Mouse (Mus musculus) ES-E14 (cell line): Measurements from ENCODE around the gene Tm2d1. TPM values are rescaled to one million over a fixed set of nuclear protein-coding genes. Genes with fewer than 3 reads are reported as not detected.
A peak's percentile ranks its signal among the peaks of the same experiment; 100 is the strongest.

ENCODE experiments used
- DNase-seq: peaks from one replicate; pipeline ENCODE4 v3.0.0-alpha.2; 2013; ENCODE audit warnings: low read depth, low spot score
- H3K27ac ChIP-seq: 2 replicates; pipeline ENCODE4 v1.5.1; 2012; ENCODE audit warnings: low read depth, mild to moderate bottlenecking, low read length, moderate library complexity, mixed read lengths; ENCODE audit not compliant: poor library complexity, insufficient read depth, severe bottlenecking
- H3K36me3 ChIP-seq: 2 replicates; pipeline ENCODE4 v1.6.1; 2012; ENCODE audit warnings: mild to moderate bottlenecking, low read length, moderate library complexity, mixed read lengths; ENCODE audit not compliant: control insufficient read depth, poor library complexity, insufficient read depth, severe bottlenecking
- H3K4me1 ChIP-seq, 2 experiments: fragments of 150-350 bp in 1 of 2; sonication (generic) in 1 of 2; 2 replicates each; pipeline ENCODE4 v1.6.1; 2012; ENCODE audit warnings: low read length in 2 of 2, mild to moderate bottlenecking in 1 of 2, mixed read lengths in 1 of 2; ENCODE audit not compliant: control insufficient read depth in 2 of 2, insufficient read depth in 2 of 2, poor library complexity in 1 of 2
- H3K4me3 ChIP-seq, 2 experiments: fragments of 150-350 bp in 1 of 2; sonication (generic) in 1 of 2; 2 replicates each; pipeline ENCODE4 v1.5.1; 2012; ENCODE audit warnings: low read length in 2 of 2, low read depth in 1 of 2, mild to moderate bottlenecking in 1 of 2, mixed read lengths in 1 of 2; ENCODE audit not compliant: insufficient read depth in 1 of 2, poor library complexity in 1 of 2, severe bottlenecking in 1 of 2
- H3K9ac ChIP-seq: 2 replicates; pipeline ENCODE4 v1.6.1; 2012; ENCODE audit warnings: low read depth, mild to moderate bottlenecking, low read length, mixed read lengths; ENCODE audit not compliant: poor library complexity, insufficient read depth, severe bottlenecking
- H3K9me3 ChIP-seq: fragments of 150-350 bp; sonication (generic); 2 replicates; pipeline ENCODE4 v1.6.1; 2012; ENCODE audit warnings: low read depth, mild to moderate bottlenecking, low read length; ENCODE audit not compliant: control insufficient read depth, insufficient read depth
- CHD2 ChIP-seq: IDR thresholded peaks from 2 replicates; pipeline ENCODE4 v1.6.1; 2014; ENCODE audit warnings: mild to moderate bottlenecking, low read depth, low read length, inconsistent platforms
- HCFC1 ChIP-seq: IDR thresholded peaks from 2 replicates; pipeline ENCODE4 v1.6.1; 2012; ENCODE audit warnings: low read length, inconsistent platforms, borderline replicate concordance; ENCODE audit not compliant: insufficient read depth
- MAFK ChIP-seq: IDR thresholded peaks from 2 replicates; pipeline ENCODE4 v1.6.1; 2014; ENCODE audit warnings: mild to moderate bottlenecking, low read depth, low read length, inconsistent platforms; ENCODE audit not compliant: insufficient read depth
- ZC3H11A ChIP-seq: IDR thresholded peaks from 2 replicates; pipeline ENCODE4 v1.6.1; 2012; ENCODE audit warnings: low read depth, mild to moderate bottlenecking, inconsistent platforms, low read length, borderline replicate concordance
- ZNF384 ChIP-seq: IDR thresholded peaks from 2 replicates; pipeline ENCODE4 v1.6.1; 2012; ENCODE audit warnings: low read depth, low read length, inconsistent platforms
- in situ Hi-C, 2 experiments: fragments of 600-800 bp; cut with MboI; formaldehyde crosslinking; loops; one replicate each; pipeline ENCODE4 v1.15.1; 2025; ENCODE audit warnings: low sequenced_read_pairs in 2 of 2, inconsistent platforms in 1 of 2; ENCODE audit not compliant: unreplicated experiment in 2 of 2
- total RNA-seq: library from RNA; depleted of rRNA; stranded (reverse); fragments of 300-350 nt; gene quantifications from 2 replicates; pipeline ENCODE4 v1.2.3, GENCODE M21; 2012

Gene Tm2d1
- total RNA-seq, 1 experiment: 19.1 TPM

- DNase-seq: no peak
These were observed 20.4 kb upstream of the Tm2d1 start for GRCm38 (mm10) chr4:98403492-98403891.

GRCm38 (mm10) chr4:98401584-98401962 is 18.5 kb upstream of the Tm2d1 start:
- H3K4me3 ChIP-seq: no peak overlapping the region
- H3K9ac ChIP-seq: no peak overlapping the region
- no peak for TF ChIP-seq ZNF384
- TF ChIP-seq CHD2: no peak
- TF ChIP-seq MAFK: no peak
- TF ChIP-seq HCFC1: no peak
- no peak for TF ChIP-seq ZC3H11A
- no peaks in the 10 kb centered on the region for H3K9me3 ChIP-seq
- no peaks in the 10 kb centered on the region for H3K36me3 ChIP-seq
- no peak for DNase-seq
- in situ Hi-C loops: no loop called here
- no peak overlapping the region for H3K27ac ChIP-seq
- H3K4me1 ChIP-seq: no peaks in the 10 kb centered on the region

More at GRCm38 (mm10) chr4:98403492-98403891, 20.4 kb upstream of the Tm2d1 start:
- Histone ChIP-seq H3K27ac (no peak overlapping the region), H3K4me3 (no peak overlapping the region), H3K36me3 (no peaks in the 10 kb centered on the region), H3K9me3 (no peaks in the 10 kb centered on the region), H3K4me1 (no peaks in the 10 kb centered on the region), H3K9ac (no peak overlapping the region)
- in situ Hi-C loops: no loop called here
- no peak for TF ChIP-seq CHD2

- H3K36me3 ChIP-seq: no peaks in the 10 kb centered on the region
- no peak for TF ChIP-seq HCFC1
- TF ChIP-seq MAFK: no peak
- no peak for TF ChIP-seq ZC3H11A
- no peak for TF ChIP-seq CHD2
- no peak for TF ChIP-seq ZNF384
- H3K9ac ChIP-seq: no peak overlapping the region
- in situ Hi-C loops: no loop called here
- DNase-seq: no peak
- no peak overlapping the region for H3K4me3 ChIP-seq
- H3K27ac ChIP-seq: no peak overlapping the region
- H3K4me1 ChIP-seq: no peaks in the 10 kb centered on the region
- no peaks in the 10 kb centered on the region for H3K9me3 ChIP-seq
These were observed 17.9 kb upstream of the Tm2d1 start for GRCm38 (mm10) chr4:98400926-98401583.

GRCm38 (mm10) chr4:98395690-98396437 is 12.8 kb upstream of the Tm2d1 start, which contains the start of gene Patj:
TSS of gene Patj (plus strand) at chr4:98395785.
- Histone ChIP-seq H3K36me3 (no peaks in the 10 kb centered on the region), H3K27ac (peak within 1 kb of the TSS; percentile 45; the same call in 1 of the 2 replicates), H3K4me1 (no peaks in the 10 kb centered on the region), H3K9ac (peak within 1 kb of the TSS; percentile 86), H3K4me3 (peak within 1 kb of the TSS; percentile 58 to 85), H3K9me3 (no peaks in the 10 kb centered on the region)
- in situ Hi-C loops: no loop called here
- peak; percentile 60 for DNase-seq
- TF ChIP-seq ZNF384 (no peak), CHD2 (no peak), MAFK (no peak), ZC3H11A (no peak), HCFC1 (no peak)

GRCm38 (mm10) chr4:98395346-98395689 is 12.2 kb upstream of the Tm2d1 start:
- Histone ChIP-seq H3K4me1 (no peaks in the 10 kb centered on the region), H3K27ac (no peak overlapping the region), H3K9me3 (no peaks in the 10 kb centered on the region), H3K9ac (peak overlapping the region; percentile 86), H3K4me3 (peak overlapping the region; percentile 58 to 85), H3K36me3 (no peaks in the 10 kb centered on the region)
- in situ Hi-C loops: no loop called here
- DNase-seq: no peak
- TF ChIP-seq ZNF384 (no peak), MAFK (peak; percentile 80)
